Mouse (Mus musculus) liver, embryonic 13.5 days (tissue): ENCODE data around the gene Vmn1r188. TPM values are rescaled to one million over a fixed set of nuclear protein-coding genes. Genes with fewer than 3 reads are reported as not detected.
"Not testable (repeated sequence)": the region's sequence is repeated elsewhere in the genome, so short reads cannot be mapped to it uniquely, and the experiment has no call there.

Source experiments
- ATAC-seq: fragments of 200-750 bp; cut with Nextera tagmentation; 2 replicates; pipeline ENCODE4 v1.8.0; 2017; ENCODE audit warnings: low read depth, mild to moderate bottlenecking, moderate number of reproducible peaks, moderate library complexity
- DNase-seq: peaks from one replicate; pipeline ENCODE4 v3.0.0; 2022
- H3K27ac ChIP-seq: fragments of 300-500 bp; sonication (generic); 2 replicates; pipeline ENCODE4 v1.5.1; 2015; ENCODE audit warnings: moderate library complexity, mild to moderate bottlenecking, inconsistent platforms
- H3K27me3 ChIP-seq: fragments of 300-500 bp; sonication (generic); 2 replicates; pipeline ENCODE4 v1.6.1; 2015; ENCODE audit warnings: mild to moderate bottlenecking, inconsistent platforms
- H3K36me3 ChIP-seq: fragments of 300-500 bp; sonication (generic); 2 replicates; pipeline ENCODE4 v1.6.1; 2015; ENCODE audit warnings: mild to moderate bottlenecking, inconsistent platforms
- H3K4me1 ChIP-seq: fragments of 300-500 bp; sonication (generic); replicated peaks from 2 replicates; pipeline ENCODE4 v1.6.1; 2015; ENCODE audit warnings: inconsistent platforms
- H3K4me2 ChIP-seq: fragments of 300-500 bp; sonication (generic); 2 replicates; pipeline ENCODE4 v1.6.1; 2015; ENCODE audit warnings: inconsistent platforms, mild to moderate bottlenecking, moderate library complexity
- H3K4me3 ChIP-seq: fragments of 300-500 bp; sonication (generic); replicated peaks from 2 replicates; pipeline ENCODE4 v1.5.1; 2015; ENCODE audit warnings: mild to moderate bottlenecking, inconsistent platforms
- H3K9ac ChIP-seq: fragments of 300-500 bp; sonication (generic); 2 replicates; pipeline ENCODE4 v1.6.1; 2015; ENCODE audit warnings: mild to moderate bottlenecking, inconsistent platforms
- H3K9me3 ChIP-seq: fragments of 300-500 bp; sonication (generic); replicated peaks from 2 replicates; pipeline ENCODE4 v1.6.1; 2016; ENCODE audit warnings: inconsistent platforms
- WGBS: fragments of 180-500 bp; shearing (Covaris S2); methylation state at CpG from one replicate; pipeline ENCODE4 v1.1.7; 2015; ENCODE audit not compliant: insufficient replicate concordance; 5-methylcytosine and 5-hydroxymethylcytosine counted together
- polyA plus RNA-seq: library from polyadenylated mRNA; unstranded; fragments of >200 nt; fragmentation: Nextera tagmentation; extraction: Ambion mirVana; gene quantifications from 2 replicates; pipeline ENCODE4 v1.2.1, GENCODE M21; 2015

Vmn1r188 gene
- polyA plus RNA-seq = not detected in 2 replicates

DNA sequence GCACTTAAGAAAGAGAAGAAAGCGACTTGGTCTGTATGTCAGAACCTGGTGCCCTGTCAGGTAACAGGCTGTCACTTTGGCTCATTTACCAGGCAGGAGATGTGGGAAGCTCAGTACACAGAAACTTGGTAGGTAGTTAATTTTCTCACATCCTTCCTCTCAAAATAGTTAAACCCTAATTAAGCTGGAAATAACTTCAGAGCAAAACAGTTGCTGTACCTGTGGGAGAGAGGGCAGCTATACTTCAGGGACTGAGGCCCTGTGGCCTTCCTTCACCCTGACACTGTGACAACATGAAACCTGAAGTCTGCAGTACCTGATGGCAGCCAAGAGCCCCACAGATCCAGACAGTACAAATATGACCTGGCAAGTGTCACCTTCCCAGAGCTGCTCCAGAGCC lies at the start of gene Vmn1r188:
Vmn1r188 (plus strand) TSS at position 301 of the 400 bp plus-strand sequence.
- not testable (repeated sequence) for H3K36me3 ChIP-seq, H3K27me3 ChIP-seq, H3K27ac ChIP-seq, H3K4me2 ChIP-seq, DNase-seq, H3K9me3 ChIP-seq, ATAC-seq, H3K4me3 ChIP-seq, H3K4me1 ChIP-seq, H3K9ac ChIP-seq
- 50% methylated on average over 1 of the region's 1 CpGs for WGBS

DNA sequence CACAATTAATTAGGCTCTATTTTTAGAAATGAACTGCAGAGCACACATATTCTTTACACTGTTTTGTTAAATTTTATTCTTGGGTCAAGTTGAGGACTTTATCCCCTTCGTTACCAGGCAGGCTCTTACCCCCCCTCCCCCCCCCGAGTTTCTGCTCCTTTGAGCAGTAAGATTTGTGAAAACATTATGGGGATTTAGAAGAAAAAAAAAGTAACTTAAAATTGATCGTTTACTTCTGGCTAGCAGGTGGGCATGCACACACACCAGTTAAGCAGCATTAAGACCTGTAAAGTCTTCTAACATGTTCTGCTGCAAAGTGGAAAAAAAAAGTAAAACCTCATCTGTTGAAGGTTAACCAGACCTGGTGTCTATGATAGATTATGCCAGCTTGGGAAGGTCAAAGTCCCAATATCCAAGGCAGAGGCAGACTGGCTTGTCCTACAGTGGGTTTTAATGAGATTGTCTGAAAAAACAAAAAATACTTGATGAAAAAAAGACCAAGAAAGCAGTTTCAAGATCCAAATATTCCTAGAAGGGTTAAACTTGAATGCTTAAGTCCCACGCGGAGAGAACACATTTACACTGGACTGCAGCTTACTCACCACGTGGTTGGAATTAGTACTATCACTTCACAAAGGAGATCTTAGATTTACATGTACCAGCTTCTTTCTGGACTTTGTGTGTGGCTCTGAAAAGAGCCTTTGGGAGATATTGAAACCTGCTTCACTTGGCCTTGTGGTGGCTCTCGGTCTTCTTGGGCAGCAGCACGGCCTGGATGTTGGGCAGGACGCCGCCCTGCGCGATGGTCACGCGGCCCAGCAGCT lies 49.6 kb upstream of the Vmn1r188 start:
- Histone ChIP-seq H3K4me1 (peaks cover 59% of the 10 kb centered on the region), H3K27me3 (no peaks in the 10 kb centered on the region), H3K9ac (peak overlapping the region; percentile 80), H3K4me2 (peak overlapping the region; percentile 66), H3K27ac (peak overlapping the region; percentile 100), H3K36me3 (no peaks in the 10 kb centered on the region), H3K9me3 (no peaks in the 10 kb centered on the region), H3K4me3 (peak overlapping the region; percentile 66)
- WGBS = under 1% methylated on average over 14 of the region's 14 CpGs
- ATAC-seq (no peak), DNase-seq (no peak)

DNA sequence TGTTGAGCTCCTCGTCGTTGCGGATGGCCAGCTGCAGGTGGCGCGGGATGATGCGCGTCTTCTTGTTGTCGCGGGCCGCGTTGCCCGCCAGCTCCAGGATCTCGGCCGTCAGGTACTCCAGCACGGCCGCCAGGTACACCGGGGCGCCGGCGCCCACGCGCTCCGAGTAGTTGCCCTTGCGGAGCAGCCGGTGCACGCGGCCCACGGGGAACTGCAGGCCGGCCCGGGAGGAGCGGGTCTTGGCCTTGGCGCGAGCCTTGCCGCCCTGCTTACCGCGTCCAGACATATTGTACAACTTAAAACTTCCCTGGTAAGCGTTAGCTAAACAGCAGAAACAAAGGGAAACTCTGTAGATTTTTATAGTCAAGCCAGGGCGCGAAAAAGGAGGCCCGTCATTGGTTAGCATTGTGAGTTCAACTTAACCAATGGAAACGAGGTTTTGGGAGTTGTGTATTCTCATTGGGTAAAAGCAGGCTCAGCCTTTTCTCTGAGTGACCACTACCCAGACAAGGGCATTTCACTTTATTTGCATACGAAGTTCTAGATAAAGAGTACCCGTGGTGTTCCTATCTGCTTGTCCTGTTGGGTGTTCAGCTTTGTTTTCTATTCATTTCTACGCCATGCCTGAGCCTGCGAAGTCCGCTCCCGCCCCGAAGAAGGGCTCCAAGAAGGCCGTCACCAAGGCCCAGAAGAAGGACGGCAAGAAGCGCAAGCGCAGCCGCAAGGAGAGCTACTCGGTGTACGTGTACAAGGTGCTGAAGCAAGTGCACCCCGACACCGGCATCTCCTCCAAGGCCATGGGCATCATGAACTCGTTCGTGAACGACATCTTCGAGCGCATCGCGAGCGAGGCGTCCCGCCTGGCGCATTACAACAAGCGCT lies 48.7 kb upstream of the Vmn1r188 start, which contains the start of the genes Hist1h2ah and Hist1h2bk:
Hist1h2ah (minus strand) TSS at position 302 of the 882 bp plus-strand sequence.
Hist1h2bk (plus strand) TSS at position 604 of the 882 bp plus-strand sequence.
- peaks cover 60% of the 10 kb centered on the region for H3K4me1 ChIP-seq
- not testable (repeated sequence) for H3K36me3 ChIP-seq, H3K27me3 ChIP-seq, H3K9me3 ChIP-seq
- H3K27ac ChIP-seq = peak within 1 kb of the TSS; percentile 100
- ATAC-seq (peak; percentile 90), DNase-seq (peak; percentile 91)
- WGBS = 0% methylated on average over 24 of the region's 69 CpGs
- peak within 1 kb of the TSS; percentile 80 for H3K9ac ChIP-seq
- peak within 1 kb of the TSS; percentile 66 for H3K4me3 ChIP-seq
- peak within 1 kb of the TSS; percentile 72 for H3K4me2 ChIP-seq

DNA sequence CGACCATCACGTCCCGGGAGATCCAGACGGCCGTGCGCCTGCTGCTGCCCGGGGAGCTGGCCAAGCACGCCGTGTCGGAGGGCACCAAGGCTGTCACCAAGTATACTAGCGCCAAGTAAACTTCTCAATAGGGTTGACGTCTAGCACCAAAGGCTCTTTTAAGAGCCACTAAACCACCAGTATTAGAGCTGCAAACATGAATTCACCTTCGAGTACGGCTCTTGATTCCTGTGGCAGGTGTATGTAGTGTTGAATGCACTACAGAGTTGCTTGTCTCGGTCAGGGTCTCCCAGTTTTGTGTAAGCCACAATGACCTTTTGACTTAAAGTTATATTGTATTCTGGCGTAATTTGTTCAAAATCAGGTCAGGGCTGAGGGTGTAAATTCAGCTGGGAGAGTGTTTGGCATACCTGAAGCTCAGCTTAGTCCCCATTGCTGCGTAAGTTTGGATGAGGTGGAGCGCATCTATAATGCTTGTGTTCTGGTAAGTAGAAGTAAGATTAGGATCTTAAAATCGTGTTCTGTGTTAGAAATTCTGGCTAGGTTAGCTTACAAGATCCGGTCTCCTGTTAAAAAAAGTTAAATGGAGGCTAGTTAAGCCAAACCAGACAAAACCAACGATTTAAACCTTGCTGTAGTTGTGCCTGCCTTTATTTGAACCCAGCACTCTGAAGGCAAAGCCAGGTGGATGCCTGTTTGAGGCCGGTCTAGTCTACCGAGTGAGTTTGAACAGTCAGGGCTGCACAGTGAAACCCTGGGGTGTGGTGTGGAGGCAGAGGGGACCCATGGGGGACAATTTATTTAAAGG lies 47.9 kb upstream of the Vmn1r188 start:
- peak overlapping the region; percentile 80 for H3K9ac ChIP-seq
- no peaks in the 10 kb centered on the region for H3K27me3 ChIP-seq
- ATAC-seq = peak; percentile 4
- DNase-seq = peak; percentile 63
- peak overlapping the region; percentile 100 for H3K27ac ChIP-seq
- peaks cover 62% of the 10 kb centered on the region for H3K4me1 ChIP-seq
- H3K4me2 ChIP-seq = peak overlapping the region; percentile 72
- peak overlapping the region; percentile 55 for H3K4me3 ChIP-seq
- H3K9me3 ChIP-seq = no peaks in the 10 kb centered on the region
- 2% methylated on average over 16 of the region's 23 CpGs for WGBS
- no peaks in the 10 kb centered on the region for H3K36me3 ChIP-seq

DNA sequence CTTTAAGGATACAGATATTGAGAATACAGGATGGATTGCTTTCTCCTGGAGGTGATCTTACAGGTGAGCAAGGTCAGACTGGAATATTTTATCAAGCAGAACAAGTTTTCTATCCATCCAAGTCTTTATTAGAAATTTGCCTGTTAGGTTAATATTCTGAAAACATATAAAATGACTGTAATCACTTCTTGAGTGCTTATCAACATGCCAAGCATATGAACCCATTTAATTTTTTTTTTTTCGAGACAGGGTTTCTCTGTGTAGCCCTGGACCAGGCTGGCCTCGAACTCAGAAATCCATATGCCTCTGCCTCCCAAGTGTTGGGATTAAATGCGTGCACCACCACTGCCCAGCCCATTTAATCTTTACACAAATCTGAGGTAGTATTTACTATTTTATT lies 47.3 kb upstream of the Vmn1r188 start:
- no peaks in the 10 kb centered on the region for H3K27me3 ChIP-seq
- peak overlapping the region; percentile 72 for H3K4me2 ChIP-seq
- H3K4me1 ChIP-seq = peaks cover 66% of the 10 kb centered on the region
- peak overlapping the region; percentile 100 for H3K27ac ChIP-seq
- no peaks in the 10 kb centered on the region for H3K36me3 ChIP-seq
- ATAC-seq (no peak), DNase-seq (no peak)
- peak overlapping the region; percentile 55 for H3K4me3 ChIP-seq
- WGBS = 34% methylated on average over 3 of the region's 3 CpGs
- no peaks in the 10 kb centered on the region for H3K9me3 ChIP-seq
- peak overlapping the region; percentile 80 for H3K9ac ChIP-seq

DNA sequence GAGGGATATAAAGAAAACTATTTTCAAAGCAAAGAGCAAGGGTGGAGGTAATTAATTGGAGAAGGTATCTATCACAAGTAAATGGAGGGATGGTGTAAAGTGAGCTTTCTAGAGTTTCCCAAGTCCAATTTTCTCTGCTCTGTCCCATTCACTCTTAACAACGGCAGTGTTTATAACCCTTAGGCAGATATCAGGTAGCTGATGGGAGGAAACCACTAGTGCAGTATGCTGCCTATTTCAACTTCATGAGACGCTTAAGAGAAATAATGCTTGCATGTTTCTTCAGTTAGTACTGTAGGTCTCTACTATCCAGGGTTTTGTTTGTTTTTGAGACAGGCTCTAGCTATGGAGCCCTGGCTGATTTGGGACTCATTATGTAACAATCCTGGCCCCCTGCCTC lies 46.8 kb upstream of the Vmn1r188 start:
- ATAC-seq (no peak), DNase-seq (no peak)
- Histone ChIP-seq H3K9me3 (no peaks in the 10 kb centered on the region), H3K9ac (peak overlapping the region; percentile 80), H3K27ac (peak overlapping the region; percentile 100), H3K4me3 (peak overlapping the region; percentile 55), H3K4me2 (peak overlapping the region; percentile 72), H3K4me1 (peaks cover 68% of the 10 kb centered on the region), H3K27me3 (no peaks in the 10 kb centered on the region), H3K36me3 (no peaks in the 10 kb centered on the region)
- WGBS = 55% methylated on average over 2 of the region's 2 CpGs

DNA sequence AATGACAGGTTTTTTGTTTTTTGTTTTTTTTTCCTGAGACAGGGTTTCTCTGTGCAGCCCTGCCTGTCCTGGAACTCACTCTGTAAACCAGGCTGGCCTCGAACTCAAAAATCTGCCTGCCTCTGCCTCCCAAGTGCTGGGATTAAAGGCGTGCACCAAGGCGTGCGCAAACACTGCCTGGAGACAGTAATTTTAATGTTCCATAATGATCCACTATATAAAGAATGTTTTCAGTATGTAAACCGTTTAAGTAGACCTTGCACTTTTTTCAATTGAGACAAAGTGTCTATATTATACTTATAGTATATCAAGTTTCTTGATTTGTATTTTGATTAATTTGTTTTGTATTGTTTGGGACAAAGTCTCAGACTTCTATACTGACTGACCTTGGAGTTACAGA lies 44.9 kb upstream of the Vmn1r188 start:
- no peaks in the 10 kb centered on the region for H3K27me3 ChIP-seq
- no peaks in the 10 kb centered on the region for H3K9me3 ChIP-seq
- peak overlapping the region; percentile 100 for H3K27ac ChIP-seq
- peaks cover 57% of the 10 kb centered on the region for H3K4me1 ChIP-seq
- no peaks in the 10 kb centered on the region for H3K36me3 ChIP-seq
- H3K9ac ChIP-seq = peak overlapping the region; percentile 76
- ATAC-seq (no peak), DNase-seq (no peak)
- H3K4me2 ChIP-seq = peak overlapping the region; percentile 82
- WGBS = 51% methylated on average over 5 of the region's 5 CpGs
- H3K4me3 ChIP-seq = peak overlapping the region; percentile 61

DNA sequence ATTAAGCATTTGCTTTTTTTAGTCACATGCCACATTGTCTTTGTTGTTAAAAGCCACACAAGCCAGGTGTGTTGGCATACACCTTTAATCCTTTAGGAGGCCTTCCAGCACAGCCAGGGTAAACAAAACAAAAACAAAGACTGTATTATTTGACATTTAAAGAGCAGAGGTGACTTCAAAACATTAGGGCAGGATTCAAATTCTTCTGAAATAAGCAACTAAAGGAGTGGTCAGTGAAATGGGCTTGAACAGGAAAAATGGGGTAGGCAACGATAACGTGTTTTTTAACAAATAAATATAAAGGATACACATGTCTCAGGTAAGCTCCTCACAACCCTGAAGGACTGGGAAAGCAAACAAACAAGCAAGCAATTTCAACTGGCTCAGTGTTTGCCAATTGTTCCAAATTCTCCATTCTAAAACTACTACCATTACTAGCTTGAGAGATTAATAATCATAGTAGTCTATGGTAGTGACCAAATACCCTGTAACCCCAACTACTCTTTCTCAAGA lies 44.2 kb upstream of the Vmn1r188 start:
- H3K4me3 ChIP-seq = peak overlapping the region; percentile 61
- 6% methylated on average over 2 of the region's 2 CpGs for WGBS
- no peaks in the 10 kb centered on the region for H3K36me3 ChIP-seq
- H3K27ac ChIP-seq = peak overlapping the region; percentile 100
- H3K9ac ChIP-seq = peak overlapping the region; percentile 76
- H3K9me3 ChIP-seq = no peaks in the 10 kb centered on the region
- DNase-seq (no peak), ATAC-seq (no peak)
- no peaks in the 10 kb centered on the region for H3K27me3 ChIP-seq
- H3K4me2 ChIP-seq = peak overlapping the region; percentile 82
- H3K4me1 ChIP-seq = peaks cover 64% of the 10 kb centered on the region

DNA sequence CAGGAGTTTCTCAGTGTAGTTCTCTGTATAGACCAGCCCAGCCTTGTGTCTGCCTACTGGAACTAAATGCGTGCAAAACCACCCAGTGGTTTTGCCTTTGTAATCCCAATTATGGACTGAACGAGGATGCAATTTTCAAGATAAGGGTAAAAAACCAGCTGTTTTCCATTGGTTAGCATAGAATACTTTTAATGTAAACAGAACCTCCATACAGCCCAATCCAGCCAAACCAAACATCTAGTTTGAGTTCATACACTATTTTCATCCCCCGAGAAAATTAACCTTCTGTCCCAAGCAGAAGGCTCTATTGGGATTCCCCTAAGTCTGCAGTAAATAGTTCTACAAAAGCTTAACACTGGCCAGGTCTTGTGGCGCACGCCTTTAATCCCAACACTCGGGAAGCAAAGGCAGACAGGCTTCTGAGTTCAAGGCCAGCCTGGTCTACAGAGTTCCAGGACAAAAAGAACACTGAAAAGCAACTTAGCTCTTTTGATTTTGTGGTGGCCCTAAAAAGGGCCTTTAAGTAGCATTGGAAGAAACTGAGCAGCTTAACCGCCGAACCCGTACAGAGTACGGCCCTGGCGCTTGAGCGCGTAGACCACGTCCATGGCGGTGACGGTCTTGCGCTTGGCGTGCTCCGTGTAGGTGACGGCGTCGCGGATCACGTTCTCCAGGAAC lies 43.6 kb upstream of the Vmn1r188 start:
- H3K4me2 ChIP-seq = peak overlapping the region; percentile 82
- H3K27me3 ChIP-seq = no peaks in the 10 kb centered on the region
- H3K27ac ChIP-seq = peak overlapping the region; percentile 100
- DNase-seq (peak; percentile 67), ATAC-seq (peak; percentile 53)
- under 1% methylated on average over 19 of the region's 24 CpGs for WGBS
- H3K36me3 ChIP-seq = no peaks in the 10 kb centered on the region
- peak overlapping the region; percentile 76 for H3K9ac ChIP-seq
- H3K4me1 ChIP-seq = peaks cover 70% of the 10 kb centered on the region
- no peaks in the 10 kb centered on the region for H3K9me3 ChIP-seq
- H3K4me3 ChIP-seq = peak overlapping the region; percentile 61

DNA sequence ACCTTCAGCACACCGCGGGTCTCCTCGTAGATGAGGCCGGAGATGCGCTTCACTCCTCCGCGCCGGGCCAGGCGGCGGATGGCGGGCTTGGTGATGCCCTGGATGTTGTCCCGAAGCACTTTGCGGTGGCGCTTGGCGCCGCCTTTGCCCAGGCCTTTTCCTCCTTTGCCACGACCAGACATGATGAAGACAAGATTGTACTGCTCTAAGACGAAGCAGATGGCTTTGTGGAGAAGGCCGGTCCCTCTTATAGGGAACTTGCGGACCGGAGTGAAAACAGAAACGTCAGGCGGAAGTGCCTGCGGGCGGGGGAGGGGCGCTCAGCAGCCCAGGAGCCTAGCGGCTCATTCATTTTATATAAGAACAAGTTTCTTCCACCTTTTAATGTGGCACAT lies 43.1 kb upstream of the Vmn1r188 start, which contains the start of gene Hist1h4i:
Hist1h4i (minus strand) TSS at position 221 of the 395 bp plus-strand sequence.
- not testable (repeated sequence) for H3K36me3 ChIP-seq, H3K9me3 ChIP-seq, H3K27me3 ChIP-seq
- Histone ChIP-seq H3K27ac (peak within 1 kb of the TSS; percentile 100), H3K4me1 (peaks cover 74% of the 10 kb centered on the region), H3K4me3 (peak within 1 kb of the TSS; percentile 61), H3K4me2 (peak within 1 kb of the TSS; percentile 82), H3K9ac (peak within 1 kb of the TSS; percentile 88)
- DNase-seq (peak; percentile 94), ATAC-seq (peak; percentile 48)
- WGBS = under 1% methylated on average over 27 of the region's 27 CpGs
